7 mouse cellular contexts compared by ENCODE assay signal in the genomic region with DNA sequence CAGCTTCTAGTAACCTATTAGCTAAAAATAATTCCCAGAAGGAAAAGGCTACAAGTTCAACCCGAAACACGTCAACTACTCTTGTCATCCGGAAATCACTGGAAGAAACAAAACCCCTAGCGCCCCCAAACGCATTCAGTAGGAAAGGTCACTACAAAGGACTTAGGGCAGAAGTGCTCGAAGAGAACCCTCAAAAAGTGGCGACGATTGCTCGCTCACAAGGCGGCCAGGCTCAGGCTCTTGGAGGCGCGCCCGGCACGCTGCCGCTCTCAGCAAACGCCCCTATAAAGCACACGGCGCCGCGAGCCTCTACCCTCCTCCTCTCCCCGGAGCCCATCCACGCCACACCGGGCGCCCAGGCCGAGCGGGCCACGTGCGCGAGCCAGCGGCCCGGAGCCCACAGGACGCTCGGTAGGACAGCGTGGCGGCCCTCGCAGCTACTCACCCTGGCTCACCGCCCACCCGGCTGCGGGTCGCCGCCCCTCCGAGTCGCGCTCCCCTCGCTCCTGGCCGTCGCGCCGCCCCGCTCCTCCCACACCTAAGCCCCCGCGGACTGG. TPM values are rescaled to one million over a fixed set of nuclear protein-coding genes. Genes with fewer than 3 reads are reported as not detected.
DNase-seq lines count a peak whose midpoint lies in the region; ATAC-seq and TF ChIP-seq lines count a peak whose summit lies in the region.

No protein-coding gene starts in this region.

- TF ChIP-seq POLR2A in ES-Bruce4 (IDR thresholded peaks at IDR 0.05; ENCODE audit: insufficient read depth, low read length) = no peak

- peaks cover 17% of the 10 kb centered on the region for H3K36me3 ChIP-seq in C2C12 (ENCODE audit: control insufficient read depth, insufficient read depth)
- H3K36me3 ChIP-seq in ES-Bruce4 (ENCODE audit: control insufficient read depth, insufficient read depth, low read length, poor library complexity, severe bottlenecking) = peaks cover 4% of the 10 kb centered on the region; the same call in 1 of the 2 replicates
- H3K36me3 ChIP-seq in liver, embryonic 13.5 days = peaks cover 24% of the 10 kb centered on the region
- H3K36me3 ChIP-seq in midbrain, postnatal 0 days (ENCODE audit: insufficient read depth, low read length) = no peaks in the 10 kb centered on the region

- H3ac ChIP-seq in C2C12 (ENCODE audit: control insufficient read depth, insufficient read length, low read depth) = peak overlapping the region; percentile 90

- H3K9ac ChIP-seq in ES-Bruce4 (ENCODE audit: low read depth, poor library complexity, severe bottlenecking) = peak overlapping the region; percentile 97
- peak overlapping the region; percentile 95 for H3K9ac ChIP-seq in liver, embryonic 13.5 days
- peak overlapping the region; percentile 86 for H3K9ac ChIP-seq in midbrain, postnatal 0 days (replicated peaks; ENCODE audit: low read length, poor library complexity, severe bottlenecking)

- H3K79me3 ChIP-seq in C2C12 (ENCODE audit: low read depth) = peaks cover 54% of the 10 kb centered on the region

- no peak for TF ChIP-seq EP300 in ES-Bruce4 (IDR thresholded peaks at IDR 0.05; ENCODE audit: insufficient read depth, low read depth, low read length)

- H3K27me3 ChIP-seq in C2C12 (ENCODE audit: control insufficient read depth, insufficient read depth, insufficient read length) (no peaks in the 10 kb centered on the region), ES-Bruce4 (ENCODE audit: control insufficient read depth, insufficient read depth, low read length, poor library complexity, severe bottlenecking) (no peaks in the 10 kb centered on the region)
- no peaks in the 10 kb centered on the region for H3K27me3 ChIP-seq in liver, embryonic 13.5 days
- no peaks in the 10 kb centered on the region for H3K27me3 ChIP-seq in midbrain, postnatal 0 days (ENCODE audit: insufficient read depth, low read length)

- peak; percentile 64 for ATAC-seq in liver, embryonic 13.5 days (ENCODE audit: low read depth)
- ATAC-seq in midbrain, postnatal 0 days (ENCODE audit: low FRiP score) = peak; percentile 70

- peaks cover 4% of the 10 kb centered on the region for H3K4me1 ChIP-seq in ES-Bruce4 (ENCODE audit: control insufficient read depth, insufficient read depth, low read length)
- H3K4me1 ChIP-seq in liver, embryonic 13.5 days (replicated peaks) = peaks cover 62% of the 10 kb centered on the region
- no peaks in the 10 kb centered on the region; the same call in 1 of the 2 replicates for H3K4me1 ChIP-seq in midbrain, postnatal 0 days (ENCODE audit: insufficient read depth, low read length)

- peaks cover 65% of the 10 kb centered on the region for H3K79me2 ChIP-seq in C2C12 (ENCODE audit: control insufficient read depth, insufficient read depth)

- TF ChIP-seq CTCF in C2C12 (IDR thresholded peaks at IDR 0.05; ENCODE audit: control insufficient read depth, insufficient read depth, insufficient read length) (no peak), ES-Bruce4 (IDR thresholded peaks at IDR 0.05; ENCODE audit: low read depth, low read length) (no peak)
- peak; percentile 42 for TF ChIP-seq CTCF in midbrain, postnatal 0 days (IDR thresholded peaks at IDR 0.05)

- peak overlapping the region; percentile 87 for H3K4me2 ChIP-seq in liver, embryonic 13.5 days
- peak overlapping the region; percentile 75 for H3K4me2 ChIP-seq in midbrain, postnatal 0 days (ENCODE audit: low read depth, low read length, poor library complexity, severe bottlenecking)

- no peaks in the 10 kb centered on the region for H3K9me3 ChIP-seq in ES-Bruce4 (replicated peaks; ENCODE audit: control insufficient read depth, insufficient read depth, low read length, poor library complexity, severe bottlenecking)
- H3K9me3 ChIP-seq in liver, embryonic 13.5 days (replicated peaks) = no peaks in the 10 kb centered on the region
- no peaks in the 10 kb centered on the region for H3K9me3 ChIP-seq in midbrain, postnatal 0 days (ENCODE audit: low read length)

- H3K4me3 ChIP-seq in C2C12 (ENCODE audit: insufficient read depth, poor library complexity, severe bottlenecking) (peak overlapping the region; percentile 94), ES-Bruce4 (ENCODE audit: low read depth, low read length) (peak overlapping the region; percentile 86)
- H3K4me3 ChIP-seq in liver, embryonic 13.5 days (replicated peaks) = peak overlapping the region; percentile 99
- H3K4me3 ChIP-seq in midbrain, postnatal 0 days (ENCODE audit: low read depth, low read length) = peak overlapping the region; percentile 99

- no peak overlapping the region for H3K27ac ChIP-seq in ES-Bruce4 (ENCODE audit: insufficient read depth, low read length)
- H3K27ac ChIP-seq in liver, embryonic 13.5 days = peak overlapping the region; percentile 91
- H3K27ac ChIP-seq in midbrain, postnatal 0 days (ENCODE audit: low read depth, low read length) = peak overlapping the region; percentile 84

- peak; percentile 59 for DNase-seq in embryo, embryonic 10 days (ENCODE audit: low spot score)
- DNase-seq in gastrocnemius, postnatal 25 days = peak; percentile 67
- DNase-seq in kidney, adult 8-10 months = peak; percentile 67 to 69
- peak; percentile 47 for DNase-seq in liver, embryonic 13.5 days
- DNase-seq in midbrain, postnatal 0 days (ENCODE audit: low spot score) = peak; percentile 59

- WGBS in liver, embryonic 13.5 days (ENCODE audit: insufficient replicate concordance) = under 1% methylated on average over 46 of the region's 52 CpGs
- under 1% methylated on average over 42 of the region's 52 CpGs for WGBS in midbrain, postnatal 0 days

TF ChIP-seq in C2C12, 6 proteins besides CTCF, POLR2A, EP300 and RAD21:
- TF ChIP-seq MAX (IDR thresholded peaks at IDR 0.05) (no peak), FOSL1 (IDR thresholded peaks at IDR 0.05; ENCODE audit: insufficient read depth, low read length, poor library complexity, severe bottlenecking) (no peak), MYOG (IDR thresholded peaks at IDR 0.05; ENCODE audit: control insufficient read depth, extremely low read depth, insufficient read length) (no peak), MYOD1 (IDR thresholded peaks at IDR 0.05; ENCODE audit: control insufficient read depth, insufficient read length, low read depth) (no peak), USF1 (IDR thresholded peaks at IDR 0.05; ENCODE audit: low read depth) (no peak), CEBPB (IDR thresholded peaks at IDR 0.05; ENCODE audit: low read depth) (no peak)

RNA-seq across cellular contexts. Expression of a gene that starts 0.9 kb away (rescaled TPM):
- polyA plus RNA-seq in C2C12 (2012; fragmentation: generic; extraction: Trizol) (61.5 TPM), ES-Bruce4 (2011; ENCODE audit: insufficient read depth, insufficient read length, low read depth, missing spikeins) (46.6 and 54.0 TPM in 2 replicates)
- total RNA-seq in gastrocnemius, postnatal 25 days (2021) = 10 to 100 TPM; 34.0 TPM
- 33.1 and 33.3 TPM in 2 replicates for polyA plus RNA-seq in liver, embryonic 13.5 days (2015; fragmentation: Nextera tagmentation; extraction: Ambion mirVana)
- total RNA-seq in midbrain, postnatal 0 days (2014; rRNA removed) = 47.1 and 53.4 TPM in 2 replicates
- polyA plus RNA-seq in midbrain, postnatal 0 days (2015; fragmentation: Nextera tagmentation; extraction: Ambion mirVana) = 52.0 and 55.5 TPM in 2 replicates

RNA-seq across cellular contexts. Expression of a gene that starts 36.4 kb away (rescaled TPM):
- polyA plus RNA-seq in C2C12 (2012; fragmentation: generic; extraction: Trizol) (8.4 TPM), ES-Bruce4 (2011; ENCODE audit: insufficient read depth, insufficient read length, low read depth, missing spikeins) (20.5 and 21.6 TPM in 2 replicates)
- 10 to 100 TPM in 1 of 2 experiments, 1 to 10 TPM in 1; 9.5 to 10.3 TPM for total RNA-seq in gastrocnemius, postnatal 25 days (2021)
- polyA plus RNA-seq in liver, embryonic 13.5 days (2015; fragmentation: Nextera tagmentation; extraction: Ambion mirVana) = 8.6 and 10.5 TPM in 2 replicates
- total RNA-seq in midbrain, postnatal 0 days (2014; rRNA removed) = 28.7 and 33.5 TPM in 2 replicates
- polyA plus RNA-seq in midbrain, postnatal 0 days (2015; fragmentation: Nextera tagmentation; extraction: Ambion mirVana) = 14.5 and 15.9 TPM in 2 replicates

RNA-seq across cellular contexts. Expression of a gene that starts 47.7 kb away (rescaled TPM):
- polyA plus RNA-seq in C2C12 (2012; fragmentation: generic; extraction: Trizol) (46.4 TPM), ES-Bruce4 (2011; ENCODE audit: insufficient read depth, insufficient read length, low read depth, missing spikeins) (20.9 and 24.0 TPM in 2 replicates)
- 10 to 100 TPM; 19.1 to 22.0 TPM for total RNA-seq in gastrocnemius, postnatal 25 days (2021)
- polyA plus RNA-seq in liver, embryonic 13.5 days (2015; fragmentation: Nextera tagmentation; extraction: Ambion mirVana) = 25.5 and 28.9 TPM in 2 replicates
- total RNA-seq in midbrain, postnatal 0 days (2014; rRNA removed) = 22.3 and 24.3 TPM in 2 replicates
- polyA plus RNA-seq in midbrain, postnatal 0 days (2015; fragmentation: Nextera tagmentation; extraction: Ambion mirVana) = 33.2 and 34.5 TPM in 2 replicates

RNA-seq across cellular contexts. Expression of a gene that starts 53.7 kb away (rescaled TPM):
- 183 TPM for polyA plus RNA-seq in C2C12 (2012; fragmentation: generic; extraction: Trizol)
- polyA plus RNA-seq in ES-Bruce4 (2011; ENCODE audit: insufficient read depth, insufficient read length, low read depth, missing spikeins) = 22.5 and 26.1 TPM in 2 replicates
- total RNA-seq in gastrocnemius, postnatal 25 days (2021) = 100 to 1,000 TPM; 154 to 218 TPM
- 157 and 164 TPM in 2 replicates for polyA plus RNA-seq in liver, embryonic 13.5 days (2015; fragmentation: Nextera tagmentation; extraction: Ambion mirVana)
- 10.1 and 23.1 TPM in 2 replicates for total RNA-seq in midbrain, postnatal 0 days (2014; rRNA removed)
- 22.9 and 23.4 TPM in 2 replicates for polyA plus RNA-seq in midbrain, postnatal 0 days (2015; fragmentation: Nextera tagmentation; extraction: Ambion mirVana)
